Mouse (Mus musculus) bone marrow macrophage, adult 2 months (primary cell): Measurements from ENCODE around the gene Duox2. TPM values are rescaled to one million over a fixed set of nuclear protein-coding genes. Genes with fewer than 3 reads are reported as not detected.

ENCODE experiments used
- H3K27ac ChIP-seq: 2 replicates; pipeline ENCODE4 v1.5.1; 2012; ENCODE audit warnings: low read depth, low read length; ENCODE audit not compliant: insufficient read depth
- H3K4me1 ChIP-seq: 2 replicates; pipeline ENCODE4 v1.6.1; 2012; ENCODE audit warnings: low read length; ENCODE audit not compliant: control insufficient read depth, insufficient read depth
- H3K4me3 ChIP-seq: 2 replicates; pipeline ENCODE4 v1.5.1; 2012; ENCODE audit warnings: mild to moderate bottlenecking, low read length, moderate library complexity; ENCODE audit not compliant: insufficient read depth
- CTCF ChIP-seq: IDR thresholded peaks from 2 replicates; pipeline ENCODE4 v1.5.1; 2012; ENCODE audit warnings: low read depth, mild to moderate bottlenecking, low read length, moderate library complexity
- POLR2A ChIP-seq: IDR thresholded peaks from 2 replicates; pipeline ENCODE4 v1.6.1; 2012; ENCODE audit warnings: mild to moderate bottlenecking, low read depth, low read length, borderline replicate concordance
- polyA plus RNA-seq: library from polyadenylated mRNA; stranded (reverse); fragments of >200 nt; gene quantifications from 2 replicates; pipeline ENCODE4 v1.2.4, GENCODE M21; 2012; ENCODE audit not compliant: missing spikeins, insufficient read depth, insufficient read length

Gene Duox2
- polyA plus RNA-seq, 1 experiment: not detected

DNA sequence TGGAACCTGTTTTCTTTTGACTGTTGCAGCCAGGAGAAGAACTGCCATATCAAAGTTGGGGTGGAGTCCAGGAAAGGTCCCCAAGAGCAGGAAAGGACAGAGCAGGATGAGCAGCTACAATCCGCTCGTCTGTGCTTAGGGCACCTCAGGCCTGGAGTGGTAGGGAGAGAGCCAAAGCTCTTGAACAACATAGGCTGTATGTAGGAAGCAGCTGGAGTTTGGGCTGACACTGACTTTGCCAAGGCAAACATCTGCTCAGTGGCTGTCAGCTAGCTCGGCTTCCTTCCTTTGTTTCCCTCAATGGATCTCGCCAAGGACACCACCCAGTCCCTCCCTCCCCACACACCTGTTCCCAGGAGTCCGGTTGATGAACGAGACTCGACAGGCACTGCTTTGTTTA lies 12.1 kb downstream of the Duox2 start:
- Histone ChIP-seq H3K4me1 (no peaks in the 10 kb centered on the region), H3K4me3 (no peak overlapping the region), H3K27ac (no peak overlapping the region)
- no peak for TF ChIP-seq CTCF
- TF ChIP-seq POLR2A: no peak

DNA sequence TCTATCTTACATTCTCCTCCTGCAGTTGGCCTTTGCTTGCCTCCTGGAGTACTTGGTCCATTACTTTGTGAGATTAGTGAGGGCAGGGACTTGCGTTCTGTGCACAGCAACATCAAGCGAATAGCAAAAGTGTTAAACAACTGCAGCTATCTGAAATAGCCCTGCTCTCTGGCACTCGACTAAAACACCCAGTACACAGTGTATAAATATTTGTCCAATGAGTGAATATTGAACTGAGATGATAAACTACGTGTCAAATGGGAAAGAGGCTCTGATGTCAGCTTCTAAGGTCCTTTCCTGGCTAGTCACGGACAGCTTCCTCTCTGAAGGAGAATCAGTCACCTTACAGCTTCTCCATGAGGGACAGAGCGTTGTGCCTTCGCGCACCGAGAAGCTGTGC lies 14.2 kb downstream of the Duox2 start:
- Histone ChIP-seq H3K4me1 (no peaks in the 10 kb centered on the region), H3K27ac (no peak overlapping the region), H3K4me3 (no peak overlapping the region)
- no peak for TF ChIP-seq CTCF
- no peak for TF ChIP-seq POLR2A

DNA sequence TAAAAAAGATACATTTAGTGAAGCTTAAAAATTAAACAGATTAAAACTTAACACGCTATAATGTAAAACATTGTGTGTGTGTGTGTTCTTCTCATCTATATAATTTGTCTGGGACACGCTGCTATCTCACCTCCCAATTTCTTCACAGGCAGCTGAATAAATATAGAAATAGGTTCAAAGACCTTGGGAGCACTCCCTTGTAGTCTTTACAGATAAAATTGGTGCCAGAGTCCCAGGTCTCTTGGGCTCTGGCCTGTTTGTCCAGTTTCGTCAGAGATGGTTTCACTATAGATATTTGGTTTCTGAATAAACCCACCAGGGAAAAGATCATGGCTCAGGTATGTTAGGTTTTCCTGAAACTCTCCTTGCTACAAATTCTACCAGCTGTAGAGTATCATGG lies 19.5 kb downstream of the Duox2 start:
- no peak overlapping the region for H3K4me3 ChIP-seq
- H3K27ac ChIP-seq: no peak overlapping the region
- TF ChIP-seq POLR2A (no peak), CTCF (no peak)
- H3K4me1 ChIP-seq: no peaks in the 10 kb centered on the region

DNA sequence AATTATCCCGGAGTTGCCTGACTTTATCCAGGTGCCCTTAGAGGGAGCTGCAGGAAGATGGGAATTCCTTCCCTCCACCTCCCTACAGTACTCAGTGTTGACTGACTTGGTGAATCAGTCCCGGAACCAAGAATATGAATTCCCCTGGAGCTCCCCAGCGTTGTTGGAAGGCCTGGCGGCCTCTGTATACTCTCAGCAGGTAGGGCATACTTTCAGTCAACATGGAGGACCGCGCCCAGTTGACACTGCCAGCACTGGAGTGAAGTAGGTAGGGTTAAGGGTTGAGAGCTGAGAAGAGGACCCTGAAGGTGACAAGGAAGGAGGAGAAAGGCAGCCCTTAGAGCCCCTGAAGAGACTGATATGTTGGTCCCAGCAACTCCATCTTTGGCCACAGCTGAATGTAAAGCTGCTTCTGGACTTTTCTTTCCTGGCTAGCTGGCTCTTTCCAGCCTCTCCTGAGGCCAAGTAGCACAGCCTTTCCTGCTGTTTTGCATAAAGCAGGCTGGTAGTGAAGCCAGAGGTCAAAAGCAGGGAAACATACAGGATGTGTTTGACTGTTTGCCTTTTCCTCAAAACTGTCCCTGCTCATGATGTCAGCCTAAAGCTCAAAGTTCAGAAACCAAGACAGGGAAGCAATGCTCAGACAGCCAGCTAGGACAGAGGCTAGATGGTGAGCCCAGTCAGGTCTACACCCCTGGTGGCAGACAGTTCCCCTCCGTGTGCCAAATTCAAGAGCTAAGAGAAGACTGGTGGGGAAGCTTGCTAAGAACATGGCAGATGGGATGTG lies 31.6 kb downstream of the Duox2 start:
- TF ChIP-seq CTCF (no peak), POLR2A (no peak)
- no peaks in the 10 kb centered on the region for H3K4me1 ChIP-seq
- H3K27ac ChIP-seq: no peak overlapping the region
- H3K4me3 ChIP-seq: no peak overlapping the region

DNA sequence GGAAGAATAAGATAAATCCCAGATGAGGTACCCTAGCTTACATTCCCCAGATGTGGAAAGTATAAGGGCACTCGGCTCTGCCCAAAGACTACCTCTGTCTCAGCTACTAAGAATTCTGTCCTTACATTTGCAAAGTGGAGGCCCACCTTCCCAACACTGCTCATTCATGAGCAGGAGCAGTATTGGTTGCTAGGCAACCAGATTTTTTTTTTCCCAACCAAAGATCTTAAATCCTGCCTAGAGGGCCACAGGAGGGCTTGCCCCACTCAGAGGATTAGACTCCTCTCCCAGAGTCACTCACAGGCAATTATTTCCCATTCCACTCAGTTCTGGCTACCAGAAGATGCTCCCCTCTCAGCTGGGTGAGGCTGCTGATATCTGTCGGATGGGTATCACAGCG lies 33.6 kb downstream of the Duox2 start:
- Histone ChIP-seq H3K27ac (no peak overlapping the region), H3K4me1 (no peaks in the 10 kb centered on the region), H3K4me3 (no peak overlapping the region)
- TF ChIP-seq POLR2A: no peak
- TF ChIP-seq CTCF: no peak

DNA sequence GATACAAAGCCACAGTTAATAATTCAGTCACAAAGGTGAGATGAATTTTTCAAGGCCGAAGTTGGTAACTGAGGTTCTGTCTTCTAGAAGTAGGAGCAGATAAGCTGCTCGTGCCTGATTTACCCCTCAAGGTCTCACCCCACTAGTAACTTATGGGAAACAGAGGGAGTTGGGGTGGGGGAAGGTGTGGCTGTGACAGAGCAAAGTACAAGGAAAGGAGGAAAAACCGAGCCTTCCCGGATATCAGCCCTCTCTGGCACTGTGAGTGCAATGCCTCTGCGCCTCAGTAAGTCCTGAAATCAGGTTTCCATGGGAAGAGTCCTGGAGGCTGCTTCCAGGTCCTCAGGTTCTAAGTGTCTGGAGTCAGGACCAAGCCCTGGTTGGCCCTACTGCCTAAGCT lies 37.5 kb downstream of the Duox2 start:
- no peak overlapping the region for H3K4me3 ChIP-seq

DNA sequence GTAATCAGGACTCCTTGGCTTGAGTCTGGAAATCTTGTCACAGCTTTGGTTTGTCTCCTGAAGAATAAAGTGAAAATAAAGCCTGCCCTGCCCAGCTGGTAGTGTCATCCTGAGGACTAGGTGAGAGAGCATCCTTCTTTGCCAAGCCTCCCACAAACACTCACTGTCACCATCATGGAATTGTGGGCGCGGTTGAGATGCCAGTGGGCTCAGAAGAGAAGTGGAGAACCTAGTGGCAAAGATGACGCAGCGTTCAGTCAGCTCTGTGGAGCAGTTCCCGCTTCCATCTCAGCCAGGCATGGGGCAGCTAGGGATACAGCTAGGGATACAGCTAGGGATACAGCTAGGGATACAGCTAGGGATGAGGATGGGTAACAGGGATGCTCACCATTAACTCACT lies 42.3 kb downstream of the Duox2 start:
- Histone ChIP-seq H3K4me3 (no peak overlapping the region), H3K27ac (no peak overlapping the region), H3K4me1 (no peaks in the 10 kb centered on the region)
- no peak for TF ChIP-seq POLR2A
- TF ChIP-seq CTCF: no peak

More for the DNA sequence above, 37.5 kb downstream of the Duox2 start:
- TF ChIP-seq CTCF: no peak
- TF ChIP-seq POLR2A: no peak
- Histone ChIP-seq H3K4me1 (no peaks in the 10 kb centered on the region), H3K27ac (no peak overlapping the region)

DNA sequence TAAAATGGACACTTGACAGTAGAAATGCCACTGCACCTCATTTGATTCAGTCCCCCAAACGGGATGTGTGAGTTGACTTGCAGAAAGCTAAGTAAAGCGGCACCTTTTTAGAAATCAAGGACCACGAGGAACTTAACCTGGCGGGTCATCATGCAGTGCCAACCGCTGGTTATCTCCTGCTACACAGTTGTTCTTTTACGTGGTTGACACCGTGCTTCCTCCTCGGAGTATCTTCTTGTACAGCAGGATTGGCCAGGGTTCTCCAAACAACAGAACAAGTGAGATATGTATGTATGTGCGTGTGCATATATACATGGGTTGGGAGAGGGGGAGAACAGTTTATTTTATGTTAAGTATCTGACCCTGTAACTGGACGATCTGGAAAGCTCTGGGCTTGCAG lies 50.5 kb downstream of the Duox2 start:
- peaks cover 4% of the 10 kb centered on the region; the same call in 1 of the 2 replicates for H3K4me1 ChIP-seq
- TF ChIP-seq POLR2A: no peak
- TF ChIP-seq CTCF: no peak
- H3K27ac ChIP-seq: no peak overlapping the region
- H3K4me3 ChIP-seq: no peak overlapping the region

DNA sequence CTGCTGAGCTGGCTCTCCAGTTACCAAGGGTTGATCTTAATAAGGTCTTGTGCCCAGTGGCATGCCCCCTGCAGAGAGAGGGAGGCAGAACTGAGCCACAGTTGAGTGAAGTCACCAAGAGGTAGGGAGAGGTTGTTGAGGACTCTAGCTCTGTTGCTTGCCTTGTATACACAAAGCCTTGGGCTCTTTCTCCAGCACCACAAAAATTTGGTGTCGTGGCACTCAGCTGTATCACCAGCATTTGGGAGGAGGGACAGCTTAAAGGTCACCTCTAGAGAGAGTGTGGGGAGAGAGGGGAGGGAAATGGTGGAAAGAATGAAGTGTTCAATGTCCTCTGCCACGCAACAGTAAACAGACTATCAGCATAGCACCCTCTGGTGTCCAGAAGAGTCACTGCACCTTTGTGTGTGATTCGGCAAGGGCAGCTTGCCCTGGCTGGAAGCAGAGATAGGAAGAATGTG lies 54.5 kb downstream of the Duox2 start:
- Histone ChIP-seq H3K4me1 (peaks cover 17% of the 10 kb centered on the region), H3K4me3 (no peak overlapping the region), H3K27ac (no peak overlapping the region)
- TF ChIP-seq POLR2A (no peak), CTCF (peak; percentile 79; the same call in 1 of the 2 replicates)

DNA sequence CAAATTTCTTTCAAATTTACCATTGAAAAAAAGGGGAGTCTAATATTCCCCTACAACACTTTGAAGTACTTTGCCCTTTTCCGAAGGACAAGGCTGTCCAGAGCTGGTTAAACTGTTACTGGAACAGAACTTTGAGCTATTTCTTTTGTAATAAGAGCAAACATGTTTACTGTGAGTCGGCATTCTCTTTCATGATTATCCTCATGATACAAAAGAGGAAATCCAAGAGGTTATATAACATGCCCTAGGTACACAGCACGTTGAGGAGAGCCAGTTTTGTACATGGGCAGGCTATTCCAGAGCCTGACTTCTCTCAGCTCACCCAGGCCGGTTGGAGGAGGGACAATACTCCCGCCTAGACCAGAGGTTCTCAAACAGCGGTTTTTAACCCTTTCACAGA lies 56.3 kb downstream of the Duox2 start:
- H3K4me1 ChIP-seq: peaks cover 23% of the 10 kb centered on the region
- no peak for TF ChIP-seq CTCF
- no peak overlapping the region for H3K27ac ChIP-seq
- no peak overlapping the region for H3K4me3 ChIP-seq
